Mouse (Mus musculus): ENCODE data around the gene Gmppa. TPM values are rescaled to one million over a fixed set of nuclear protein-coding genes. Genes with fewer than 3 reads are reported as not detected.

Gmppa gene
- total RNA-seq, 2 experiments from 2014 or later, result 88.3 to 133 TPM

DNA sequence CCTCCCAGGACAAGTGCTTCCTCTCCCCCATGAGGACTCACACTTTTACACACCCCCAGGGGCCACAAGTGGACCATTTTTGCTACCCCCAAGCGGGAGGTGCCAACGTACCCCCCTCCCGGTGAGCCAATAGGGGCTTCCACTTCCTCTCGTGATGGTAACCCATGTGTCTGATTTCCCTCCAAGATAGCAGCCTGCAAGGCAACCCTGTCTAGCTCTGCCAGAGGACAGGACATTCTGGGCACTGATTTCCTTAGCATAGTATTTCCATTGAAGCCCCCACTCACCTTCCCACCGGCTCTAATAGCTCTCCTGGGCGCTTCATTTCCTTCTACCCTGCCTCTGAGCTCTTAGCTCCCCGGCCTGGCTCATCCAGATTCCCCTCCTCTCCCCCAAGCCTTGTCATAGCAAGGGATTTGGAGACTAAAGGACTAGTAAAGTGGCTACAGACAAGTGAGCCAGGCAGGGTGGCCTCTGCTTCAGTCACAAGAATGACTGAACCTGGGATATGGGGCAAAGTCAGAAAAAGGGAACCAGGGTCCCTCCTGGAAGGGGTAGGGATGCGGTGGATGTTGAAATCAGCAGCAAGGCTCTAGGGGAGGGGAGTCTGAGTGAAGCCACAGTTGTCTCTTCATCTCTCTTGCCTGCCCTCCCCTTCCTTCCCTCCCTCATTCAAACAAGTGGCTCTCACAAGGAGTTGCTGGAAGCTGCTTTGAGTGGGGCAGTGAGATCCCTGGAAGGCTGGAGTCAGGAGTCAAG, 13.8 kb downstream of the Gmppa start:
- ATAC-seq (replicated peaks; ENCODE audit: poor library complexity, severe bottlenecking), result peak; percentile 70

DNA sequence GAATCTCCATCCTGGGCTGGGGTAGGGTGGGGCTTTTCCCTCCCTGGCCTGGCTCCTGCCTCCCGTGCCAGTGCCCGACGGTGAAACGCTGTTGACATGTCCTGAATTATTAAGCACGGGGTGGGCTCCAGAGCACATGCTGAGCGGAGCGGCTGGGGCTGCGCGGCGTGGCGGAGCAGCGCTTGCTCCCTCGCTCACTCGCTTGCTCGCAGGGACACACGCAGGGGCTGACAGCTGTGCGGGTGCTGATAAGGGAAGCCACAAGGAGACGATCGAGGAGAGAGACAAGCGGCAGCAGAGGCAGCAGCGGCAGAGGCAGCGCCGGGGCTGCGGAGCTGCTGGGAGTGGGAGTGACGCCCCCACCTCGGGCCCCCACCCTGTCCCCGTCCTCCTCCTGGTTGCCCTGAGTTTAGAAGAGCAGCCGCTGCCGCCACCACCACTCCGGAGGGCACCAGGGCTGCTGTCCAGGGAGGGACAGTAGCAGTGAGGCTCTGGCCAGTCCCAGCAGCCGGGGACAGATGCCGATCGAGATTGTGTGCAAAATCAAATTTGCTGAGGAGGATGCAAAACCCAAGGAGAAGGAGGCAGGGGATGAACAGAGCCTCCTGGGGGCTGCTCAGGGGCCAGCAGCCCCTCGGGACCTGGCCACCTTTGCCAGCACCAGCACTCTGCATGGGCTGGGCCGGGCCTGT, 14.7 kb downstream of the Gmppa start, which contains the start of gene Asic4:
TSS of gene Asic4 (plus strand) at position 123 of the 692 bp plus-strand sequence.
- ATAC-seq (replicated peaks; ENCODE audit: poor library complexity, severe bottlenecking), result peak; percentile 26

DNA sequence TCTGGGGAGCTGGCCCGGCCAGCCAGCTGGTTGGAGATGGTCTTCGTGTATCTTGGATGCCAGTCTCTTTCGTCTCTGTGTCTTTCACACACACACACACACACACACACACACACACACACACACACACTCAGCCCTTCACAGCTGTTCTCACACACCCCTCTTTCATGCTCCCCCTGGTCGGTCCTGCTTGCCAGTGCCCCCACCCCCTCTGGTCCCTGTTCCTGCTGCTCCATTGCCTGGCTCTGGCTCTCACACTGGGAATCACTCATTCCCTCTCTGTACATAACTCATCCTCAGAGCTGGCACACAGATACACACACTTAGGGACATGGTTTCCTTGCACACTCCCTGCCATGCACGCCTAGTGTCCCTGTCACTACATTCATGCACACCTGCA, 16.2 kb downstream of the Gmppa start:
- ATAC-seq (replicated peaks; ENCODE audit: poor library complexity, severe bottlenecking), result no peak

DNA sequence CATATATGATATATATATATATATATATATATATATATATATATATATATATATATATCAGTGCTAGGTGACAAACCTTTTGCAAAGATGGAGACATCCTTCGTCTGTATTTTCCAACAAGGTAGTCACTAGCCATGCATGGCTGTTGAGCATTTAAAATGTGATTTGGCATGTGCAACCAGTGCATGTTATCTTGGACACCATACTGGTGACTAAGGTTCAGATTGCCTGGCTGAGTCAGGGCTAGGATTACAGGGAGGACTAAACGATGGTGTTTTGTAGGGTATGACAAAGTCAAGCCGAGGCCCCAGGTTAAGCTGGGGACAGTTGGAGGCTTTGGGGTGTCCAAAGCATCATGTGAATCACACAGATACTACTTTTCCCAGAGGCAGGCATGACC, 19.7 kb downstream of the Gmppa start:
- no peak for ATAC-seq (replicated peaks; ENCODE audit: poor library complexity, severe bottlenecking)

DNA sequence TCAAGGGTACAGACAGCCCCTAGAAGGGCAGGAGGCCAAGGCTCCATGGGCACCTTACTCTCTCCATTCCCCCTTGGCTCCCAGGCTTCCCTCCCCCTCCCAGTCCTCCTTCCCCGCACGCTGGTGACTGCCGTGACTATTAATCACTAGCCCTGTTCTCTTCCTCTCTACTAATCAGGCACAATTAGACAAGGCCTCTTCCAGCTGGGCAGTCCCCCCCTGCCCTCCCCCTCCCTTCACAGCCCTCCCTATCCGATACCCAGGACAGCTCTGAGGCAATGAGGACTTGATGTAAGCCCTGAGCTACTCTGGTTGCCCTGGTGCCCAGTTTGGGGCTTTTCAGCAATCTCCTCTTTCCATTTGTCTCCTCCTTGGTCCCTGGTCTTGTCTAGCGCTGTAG, 20.2 kb downstream of the Gmppa start:
- no peak for ATAC-seq (replicated peaks; ENCODE audit: poor library complexity, severe bottlenecking)

DNA sequence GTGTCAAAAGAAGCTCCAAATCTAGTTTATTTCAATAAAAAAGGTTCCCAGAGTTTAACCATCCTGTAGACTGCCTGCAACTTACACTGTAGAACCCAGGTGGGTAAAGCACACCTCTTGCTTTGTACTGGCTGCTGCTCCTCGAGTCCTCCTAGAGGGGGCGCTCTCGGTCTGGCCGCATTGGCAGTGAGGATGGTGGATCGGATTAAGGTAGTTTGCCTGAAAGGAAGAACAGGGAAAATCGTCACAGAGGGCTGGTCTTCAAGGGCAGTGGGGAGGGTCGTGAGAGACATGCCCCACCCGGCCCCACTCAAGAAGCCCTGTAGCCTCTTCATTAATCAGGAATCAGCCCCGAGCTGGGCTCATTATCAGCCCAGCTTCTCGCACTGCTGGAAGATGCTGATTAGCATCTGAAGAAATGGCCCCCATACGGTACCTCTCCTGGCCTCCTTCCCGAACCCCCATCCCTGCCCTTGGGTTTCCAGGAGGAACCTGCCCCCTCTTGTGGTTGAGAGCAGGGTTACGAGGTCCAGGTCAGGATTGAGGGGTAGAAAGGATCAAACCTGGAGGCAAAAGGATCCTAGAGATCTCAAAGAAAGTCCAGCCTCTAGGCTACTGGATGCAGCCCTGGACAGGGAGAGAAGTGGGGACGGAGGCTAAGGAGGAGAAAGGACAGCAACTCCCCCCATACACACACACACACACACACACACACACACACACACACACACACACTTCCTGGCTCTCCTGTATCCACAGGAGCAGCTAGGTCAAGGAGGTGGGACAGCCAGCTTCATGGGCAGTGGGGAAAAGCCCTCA, 21.2 kb downstream of the Gmppa start:
- ATAC-seq (replicated peaks; ENCODE audit: poor library complexity, severe bottlenecking), result 0 out of 2 replicates have a peak, but pooled peaks have one; percentile 25

DNA sequence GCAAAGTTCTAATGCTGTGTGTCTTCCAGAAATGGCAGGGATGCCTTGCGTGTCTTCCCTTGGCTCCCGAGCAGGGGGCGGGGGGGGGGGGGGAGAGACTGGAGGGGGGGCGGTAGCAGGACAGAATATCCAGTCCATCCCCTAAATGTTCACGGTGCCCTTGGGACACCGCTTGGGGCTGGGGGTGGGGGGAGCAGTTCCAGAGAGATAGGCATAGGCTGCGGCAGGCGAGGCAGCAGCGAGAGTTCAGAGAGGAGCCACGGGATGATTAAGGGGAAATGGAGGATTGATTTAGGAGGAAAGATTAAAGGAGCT, 21.9 kb downstream of the Gmppa start:
- no peak for ATAC-seq (replicated peaks; ENCODE audit: poor library complexity, severe bottlenecking)

DNA sequence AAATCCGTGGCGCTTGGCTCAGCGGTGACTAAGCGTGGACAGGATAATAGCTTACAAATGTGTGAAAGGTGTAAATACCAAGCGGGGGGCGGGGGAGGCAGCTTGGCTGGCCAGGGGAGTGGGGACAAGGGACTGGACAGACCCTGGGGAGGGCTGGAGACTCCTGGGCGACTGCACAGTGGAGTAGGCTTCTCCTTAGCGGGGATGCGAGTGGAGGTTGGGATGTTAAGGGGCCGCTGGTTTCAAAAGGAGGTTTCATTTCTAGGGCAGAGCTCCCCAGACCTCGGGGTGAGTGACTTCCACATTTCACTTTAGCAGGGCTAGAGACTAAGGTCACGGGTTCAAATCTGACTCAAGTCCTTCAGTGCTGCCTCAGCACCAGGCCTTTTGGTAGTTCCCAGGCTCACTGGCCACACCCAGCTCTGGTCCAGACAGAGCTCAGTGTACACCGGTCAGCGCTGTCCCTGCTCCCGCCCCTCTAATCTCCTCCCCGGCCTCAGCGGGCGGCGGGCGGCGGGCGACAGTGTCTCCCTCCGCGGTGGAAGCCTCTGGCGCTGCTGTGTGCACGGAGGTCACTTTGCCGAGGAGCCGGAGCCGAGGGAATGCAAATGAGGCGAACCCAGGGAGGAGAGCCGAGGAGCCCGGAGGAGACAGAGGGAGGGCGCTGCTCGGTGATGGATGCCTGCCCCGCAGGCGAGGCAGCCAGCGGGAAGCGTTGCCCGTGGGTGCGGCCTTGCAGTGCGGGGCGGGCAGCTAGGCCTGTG, 22.5 kb downstream of the Gmppa start:
- ATAC-seq (replicated peaks; ENCODE audit: poor library complexity, severe bottlenecking), result peak; percentile 35

DNA sequence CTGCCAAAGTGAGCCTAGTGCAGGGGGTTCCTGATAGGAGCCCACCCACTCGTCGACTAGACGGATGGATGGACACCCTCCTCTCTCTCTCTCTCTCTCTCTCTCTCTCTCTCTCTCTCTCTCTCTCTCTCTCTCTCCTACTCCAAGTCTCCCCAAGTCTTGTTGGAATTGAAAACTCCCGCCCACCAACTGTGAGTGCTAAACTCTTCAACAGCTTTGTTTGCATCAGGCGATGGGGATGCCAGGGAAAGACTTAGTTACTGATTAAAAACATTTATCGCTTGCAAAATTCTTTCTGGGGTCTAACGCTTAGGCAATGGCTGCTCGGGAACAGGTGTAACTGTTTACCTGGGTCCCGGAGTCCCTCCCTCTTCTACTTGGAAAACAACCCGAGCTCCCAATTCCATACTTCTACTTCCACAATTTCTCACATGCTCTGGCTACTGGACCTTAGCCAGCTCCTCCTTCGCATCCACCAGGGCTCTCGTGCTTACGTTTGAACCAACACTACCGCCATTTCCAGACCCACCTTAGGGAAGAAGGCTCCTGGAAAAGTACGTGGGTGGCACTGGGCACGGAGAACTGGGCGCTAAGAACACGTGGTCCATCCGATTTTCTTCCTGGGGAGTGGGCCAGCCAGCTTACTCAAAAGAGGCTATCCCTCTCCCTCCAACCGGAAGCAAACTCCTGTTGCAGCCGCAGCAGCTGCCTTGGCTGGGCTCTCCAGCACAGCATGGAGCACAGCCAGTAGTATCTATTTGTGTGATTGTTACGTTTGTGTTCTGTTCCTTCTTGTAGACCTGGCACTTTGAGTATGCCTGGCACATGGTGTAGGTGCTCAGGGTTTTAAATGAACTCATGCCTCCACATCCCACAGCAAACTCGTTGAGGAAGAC, 23.3 kb downstream of the Gmppa start:
- no peak for ATAC-seq (replicated peaks; ENCODE audit: poor library complexity, severe bottlenecking)

DNA sequence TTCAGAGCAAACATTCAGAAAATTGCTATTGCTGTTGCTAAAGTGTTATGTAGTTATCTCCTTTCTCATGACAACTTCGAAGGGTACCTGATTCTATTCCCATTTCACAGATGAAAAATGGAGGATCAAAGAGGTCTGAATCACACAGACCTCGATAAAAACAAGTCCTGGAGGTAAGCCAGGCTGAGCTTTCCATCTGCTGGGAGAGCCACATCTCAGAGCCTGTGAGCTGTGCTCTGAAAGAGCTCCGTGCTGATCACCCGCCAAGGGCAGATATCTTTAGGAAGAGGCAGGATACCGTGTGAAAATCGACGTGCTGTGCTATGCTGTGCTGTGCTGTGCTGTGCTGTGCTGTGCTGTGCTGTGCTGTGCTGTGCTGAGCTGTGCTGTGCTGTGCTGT, 24.6 kb downstream of the Gmppa start:
- no peak for ATAC-seq (replicated peaks; ENCODE audit: poor library complexity, severe bottlenecking)

DNA sequence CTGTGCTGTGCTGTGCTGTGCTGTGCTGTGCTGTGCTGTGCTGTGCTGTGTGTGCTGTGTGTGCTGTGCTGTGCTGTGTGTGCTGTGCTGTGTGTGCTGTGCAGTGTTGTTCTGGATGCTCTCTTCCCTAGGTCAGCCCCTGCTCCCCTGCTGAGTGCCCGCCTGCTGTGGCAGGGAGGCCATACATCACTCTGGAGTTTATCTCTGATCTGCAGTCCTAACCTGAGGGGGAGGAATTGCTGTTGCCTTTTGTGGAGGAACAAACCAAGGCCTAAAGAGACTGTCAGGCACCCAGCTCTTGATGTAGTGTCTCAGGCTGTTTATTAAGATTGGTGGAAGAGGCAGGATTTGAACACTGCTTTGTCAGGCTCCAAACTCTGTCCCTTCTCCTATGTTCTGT, 26.9 kb downstream of the Gmppa start:
- ATAC-seq (replicated peaks; ENCODE audit: poor library complexity, severe bottlenecking), result no peak

DNA sequence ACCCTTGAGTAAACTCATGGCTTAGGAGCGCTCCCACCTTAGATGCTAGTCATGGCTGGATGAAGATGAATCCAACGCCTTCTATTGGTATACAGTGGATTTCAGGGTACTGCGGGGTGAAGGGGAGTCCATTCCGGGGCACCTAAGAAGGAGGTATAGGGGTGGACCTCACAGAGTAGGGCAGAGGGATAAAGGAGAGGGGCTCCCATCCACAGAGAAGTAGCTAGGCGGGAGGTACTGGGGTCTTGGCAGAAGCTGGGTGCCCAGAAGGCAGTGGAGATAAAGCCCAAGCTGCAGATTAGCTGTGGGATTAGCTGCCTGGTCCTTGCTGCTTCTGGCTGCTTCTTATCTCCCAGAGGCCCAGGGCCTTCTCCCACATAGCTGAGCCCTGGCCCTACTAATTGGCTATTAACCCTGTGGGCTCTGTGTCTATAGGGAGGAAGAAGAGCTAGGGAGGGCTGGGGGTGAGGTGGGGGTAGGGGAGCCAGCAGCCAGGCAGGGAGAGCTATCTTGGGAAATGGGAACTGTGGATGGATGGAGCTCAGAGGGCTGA, 28.0 kb downstream of the Gmppa start:
- no peak for ATAC-seq (replicated peaks; ENCODE audit: poor library complexity, severe bottlenecking)

DNA sequence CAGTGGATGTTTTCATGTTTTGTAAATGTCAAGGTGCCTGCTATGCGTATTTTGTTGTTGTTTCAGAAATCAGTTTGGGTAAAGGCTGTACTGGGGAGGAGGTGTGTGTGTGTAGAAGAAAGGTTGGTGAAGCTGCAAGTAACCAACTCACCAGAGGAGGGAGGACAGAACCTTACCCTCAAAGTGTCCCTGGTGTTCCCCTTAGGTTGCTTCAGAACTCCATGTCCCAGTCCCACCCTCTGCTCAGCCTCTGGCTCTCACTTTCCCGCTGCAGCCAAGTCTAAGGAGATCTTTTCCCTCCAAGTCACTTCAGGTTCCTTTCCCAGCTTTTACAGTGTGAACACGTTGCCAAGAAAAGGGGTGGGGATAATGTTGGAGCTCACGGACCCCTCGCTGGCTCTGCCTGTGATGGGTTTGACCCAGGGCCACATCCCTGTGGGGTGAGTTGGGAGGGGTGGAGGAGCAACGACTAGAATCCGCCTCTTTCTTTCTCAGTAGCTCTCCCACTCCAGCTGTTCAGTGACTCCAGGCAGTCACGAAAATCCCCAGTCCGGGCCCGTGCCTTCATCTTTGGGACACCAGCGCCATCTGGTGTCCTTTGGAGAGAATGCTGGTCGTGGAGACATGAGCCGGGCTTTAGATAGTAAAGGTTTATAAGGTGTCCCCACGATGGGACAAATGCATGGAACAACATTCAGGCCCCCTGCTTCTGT, 31.6 kb downstream of the Gmppa start:
- peak; percentile 84 for ATAC-seq (replicated peaks; ENCODE audit: poor library complexity, severe bottlenecking)

DNA sequence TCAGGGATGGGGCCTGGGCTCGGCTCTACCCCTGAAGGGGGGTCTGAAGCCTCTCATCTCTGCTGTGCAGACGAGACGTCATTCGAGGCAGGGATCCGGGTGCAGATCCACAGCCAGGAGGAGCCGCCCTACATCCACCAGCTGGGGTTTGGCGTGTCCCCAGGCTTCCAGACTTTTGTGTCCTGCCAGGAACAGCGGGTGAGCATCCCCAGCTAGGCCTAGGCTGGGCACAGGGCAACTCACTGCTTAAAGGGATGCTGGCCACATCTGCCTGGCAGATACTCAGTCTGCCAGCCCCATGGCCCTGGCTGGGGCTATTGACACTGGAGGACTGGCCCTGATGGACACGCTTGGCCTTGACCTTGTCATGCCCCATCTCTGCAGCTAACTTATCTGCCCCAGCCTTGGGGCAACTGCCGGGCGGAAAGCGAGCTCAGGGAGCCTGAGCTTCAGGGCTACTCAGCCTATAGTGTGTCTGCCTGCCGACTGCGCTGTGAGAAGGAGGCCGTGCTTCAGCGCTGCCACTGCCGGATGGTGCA, 33.6 kb downstream of the Gmppa start:
- ATAC-seq (replicated peaks; ENCODE audit: poor library complexity, severe bottlenecking), result no peak

DNA sequence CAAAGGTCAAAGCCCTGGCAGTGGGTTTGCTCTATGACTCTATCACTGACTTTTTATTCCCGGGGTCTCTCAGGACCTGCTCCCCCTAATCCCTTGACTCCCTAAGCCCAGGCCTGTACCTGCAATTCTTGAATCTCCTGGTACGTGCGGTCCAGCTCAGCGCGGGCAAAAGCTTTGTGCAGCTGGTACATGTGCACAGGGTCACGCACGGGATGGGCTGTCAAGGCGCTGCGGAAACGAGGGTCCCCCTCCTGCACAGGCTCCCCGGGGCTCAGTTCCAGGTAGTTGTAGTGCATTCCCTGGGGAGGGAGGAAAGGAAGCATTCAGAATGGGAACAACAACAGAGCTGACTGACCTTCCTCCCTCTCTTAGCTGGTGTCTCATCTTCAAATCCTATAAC, 40.7 kb downstream of the Gmppa start:
- ATAC-seq (replicated peaks; ENCODE audit: poor library complexity, severe bottlenecking), result no peak

DNA sequence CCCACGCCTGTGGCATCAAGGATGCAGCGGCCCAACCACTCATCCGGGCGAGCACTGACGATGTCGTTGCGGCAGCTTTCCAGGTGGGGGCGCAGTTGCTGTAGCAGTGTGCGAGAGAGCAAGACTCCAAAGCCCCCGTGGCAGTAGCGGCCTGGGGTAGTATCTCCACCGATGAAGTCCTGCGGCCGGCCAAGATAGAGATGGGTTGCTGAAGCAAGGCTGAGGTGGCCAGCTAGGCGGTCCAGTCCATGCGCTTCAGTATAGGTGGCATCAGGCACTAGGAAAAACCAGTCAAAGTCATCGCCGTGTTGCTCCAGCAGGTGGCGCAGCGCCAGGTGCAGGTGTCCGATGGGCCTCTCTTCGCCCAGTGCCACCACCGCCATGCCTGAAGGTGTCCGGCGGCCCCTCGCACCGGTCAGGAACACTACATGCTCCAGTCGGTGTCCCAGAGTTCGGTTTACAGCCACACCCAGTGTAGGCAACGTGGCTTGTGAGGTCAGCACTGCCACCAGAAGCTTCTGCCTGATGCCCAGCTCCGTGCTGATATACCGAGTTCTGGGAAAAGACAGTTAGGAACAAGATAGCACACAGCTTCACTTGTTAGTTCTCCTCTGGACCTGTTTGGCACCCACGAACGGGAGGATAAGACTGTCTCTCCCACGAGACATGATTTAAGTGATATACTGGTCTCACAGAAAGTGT, 41.7 kb downstream of the Gmppa start:
- peak; percentile 44 for ATAC-seq (replicated peaks; ENCODE audit: poor library complexity, severe bottlenecking)

DNA sequence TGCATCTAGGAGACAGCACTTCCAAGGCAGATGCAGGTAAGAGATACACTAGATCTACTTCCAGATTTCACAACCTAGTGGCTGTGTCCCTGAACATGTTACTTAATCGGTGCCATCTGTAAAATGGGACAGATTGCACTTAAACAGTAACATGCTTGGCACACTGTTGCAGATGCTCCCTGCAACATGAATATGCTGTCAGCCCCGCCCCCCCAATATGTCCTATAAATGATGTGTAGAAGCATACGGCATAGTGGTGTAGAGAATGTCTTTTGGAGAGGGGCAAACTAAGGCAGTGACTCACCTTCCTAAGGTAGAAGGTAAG, 42.2 kb downstream of the Gmppa start:
- ATAC-seq (replicated peaks; ENCODE audit: poor library complexity, severe bottlenecking), result no peak

DNA sequence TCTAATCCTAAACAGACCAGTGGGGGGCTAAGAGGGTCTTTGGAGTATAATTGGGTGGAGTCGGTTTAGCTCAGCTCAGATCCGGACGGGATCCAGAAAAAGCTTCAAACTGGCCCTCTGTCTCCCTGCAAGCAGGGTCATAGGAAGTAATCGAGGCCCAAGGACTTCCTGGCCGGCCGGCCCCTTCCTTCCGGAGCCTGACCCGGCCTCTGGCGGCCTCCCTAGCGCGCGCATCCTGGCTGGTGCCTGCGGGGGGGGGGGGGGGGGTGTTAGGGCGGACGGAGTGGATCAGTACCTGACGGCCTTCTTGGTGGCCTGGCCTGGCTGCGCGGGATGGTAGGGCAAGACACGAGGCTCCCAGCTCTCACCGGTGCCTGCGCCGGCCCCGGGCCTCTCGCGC, 42.8 kb downstream of the Gmppa start:
- 0 out of 2 replicates have a peak, but pooled peaks have one; percentile 15 for ATAC-seq (replicated peaks; ENCODE audit: poor library complexity, severe bottlenecking)
